ENCODE assay signal across 10 mouse cellular contexts in genomic region chr1:181009754-181010153, GRCm38 (mm10). TPM values are rescaled to one million over a fixed set of nuclear protein-coding genes. Genes with fewer than 3 reads are reported as not detected.
DNase-seq lines count a peak whose midpoint lies in the region; ATAC-seq lines count a peak whose summit lies in the region.
"Had no signal": no experiment of that assay in that cellular context is flagged by ENCODE, and none has a peak within 500 bp of the region (broad histone marks: within the 10 kb centered on the region; RNA-seq: fewer than 3 reads in every experiment).

No protein-coding gene starts in this region.

- peak; percentile 71 for DNase-seq in ovary, adult 18-20 months (ENCODE audit: low spot score)
- DNase-seq in ovary, postnatal 14 days (ENCODE audit: low spot score), result no peak
- DNase-seq in cerebellum, postnatal 10 days, result peak; percentile 61 to 67
- peak; percentile 60 for DNase-seq in lung, postnatal 14 days
- no peak for DNase-seq in right cerebral cortex, postnatal 36 days (ENCODE audit: low spot score in 2 of 2)
- DNase-seq in layer of hippocampus, adult 18-20 months (ENCODE audit: low spot score in 2 of 2), result no peak

- no peaks in the 10 kb centered on the region for H3K27me3 ChIP-seq in heart, embryonic 16.5 days (ENCODE audit: control insufficient read depth, insufficient read depth, low read length)
- H3K27me3 ChIP-seq in forebrain, embryonic 13.5 days, result no peaks in the 10 kb centered on the region
- H3K27me3 ChIP-seq: hindbrain, embryonic 15.5 days had no signal

- no peaks in the 10 kb centered on the region for H3K36me3 ChIP-seq in heart, embryonic 16.5 days (ENCODE audit: control insufficient read depth, insufficient read depth)
- H3K36me3 ChIP-seq in forebrain, embryonic 13.5 days (ENCODE audit: poor library complexity, severe bottlenecking), result no peaks in the 10 kb centered on the region
- H3K36me3 ChIP-seq: hindbrain, embryonic 15.5 days had no signal

- H3K4me3 ChIP-seq in heart, embryonic 16.5 days (ENCODE audit: low read length), result no peak overlapping the region
- H3K4me3 ChIP-seq in forebrain, embryonic 13.5 days, result no peak overlapping the region
- H3K4me3 ChIP-seq: hindbrain, embryonic 15.5 days had no signal

- peak; percentile 85 for ATAC-seq in heart, embryonic 16.5 days (replicated peaks; ENCODE audit: extremely low read depth, insufficient read depth, low FRiP score)
- ATAC-seq in forebrain, embryonic 13.5 days, result no peak

- WGBS in heart, embryonic 16.5 days, result 29% methylated on average over 3 of the region's 3 CpGs
- 81% methylated on average over 3 of the region's 3 CpGs for WGBS in forebrain, embryonic 13.5 days

- H3K4me1 ChIP-seq in heart, embryonic 16.5 days (ENCODE audit: control insufficient read depth, insufficient read depth, low read length), result peaks cover 7% of the 10 kb centered on the region
- H3K4me1 ChIP-seq in forebrain, embryonic 13.5 days, result no peaks in the 10 kb centered on the region
- H3K4me1 ChIP-seq: hindbrain, embryonic 15.5 days had no signal

- H3K9me3 ChIP-seq in heart, embryonic 16.5 days (replicated peaks; ENCODE audit: control insufficient read depth, low read length), result no peaks in the 10 kb centered on the region
- H3K9me3 ChIP-seq in forebrain, embryonic 13.5 days (replicated peaks), result no peaks in the 10 kb centered on the region
- H3K9me3 ChIP-seq: hindbrain, embryonic 15.5 days had no signal

- H3K9ac ChIP-seq in heart, embryonic 16.5 days (ENCODE audit: low read length), result no peak overlapping the region; the same call in 1 of the 2 replicates
- no peak overlapping the region for H3K9ac ChIP-seq in forebrain, embryonic 13.5 days
- H3K9ac ChIP-seq: hindbrain, embryonic 15.5 days had no signal

- peak overlapping the region; percentile 15 for H3K27ac ChIP-seq in heart, embryonic 16.5 days (ENCODE audit: low read length)
- no peak overlapping the region for H3K27ac ChIP-seq in forebrain, embryonic 13.5 days
- H3K27ac ChIP-seq: hindbrain, embryonic 15.5 days had no signal

- no peak overlapping the region for H3K4me2 ChIP-seq in heart, embryonic 16.5 days (ENCODE audit: low read depth, low read length)
- H3K4me2 ChIP-seq in forebrain, embryonic 13.5 days, result no peak overlapping the region
- H3K4me2 ChIP-seq: hindbrain, embryonic 15.5 days had no signal

RNA-seq across cellular contexts. Expression of gene Ephx1, which starts 10.9 kb away (rescaled TPM):
- polyA plus RNA-seq in heart, embryonic 16.5 days (2015; fragmentation: Nextera tagmentation; extraction: Ambion mirVana), result 10.3 and 11.3 TPM in 2 replicates
- 1.3 and 1.7 TPM in 2 replicates for polyA plus RNA-seq in forebrain, embryonic 13.5 days (2015; fragmentation: Nextera tagmentation; extraction: Ambion mirVana)
- total RNA-seq in layer of hippocampus, adult 18-20 months (2021), result 10 to 100 TPM; 32.2 to 33.3 TPM

RNA-seq across cellular contexts. Expression of gene 9130409I23Rik, which starts 41.3 kb away (rescaled TPM):
- polyA plus RNA-seq in heart, embryonic 16.5 days (2015; fragmentation: Nextera tagmentation; extraction: Ambion mirVana), result 0.12 TPM in 1 of 2 replicates, not detected in the other
- polyA plus RNA-seq in forebrain, embryonic 13.5 days (2015; fragmentation: Nextera tagmentation; extraction: Ambion mirVana), result 0.11 TPM in 1 of 2 replicates, not detected in the other
- total RNA-seq in layer of hippocampus, adult 18-20 months (2021), result not detected
- total RNA-seq: neutrophil, adult 5-6 weeks had no signal
- polyA plus RNA-seq: hindbrain, embryonic 15.5 days had no signal

Comparison
In these comparisons a context has a peak if more than half of its experiments do, and no peak if none do; other contexts are left out.
1. DNase-seq: peak in ovary, adult 18-20 months (single experiment), cerebellum, postnatal 10 days (2 of 2) and lung, postnatal 14 days (single experiment); none in ovary, postnatal 14 days (single experiment), right cerebral cortex, postnatal 36 days (0 of 2) and layer of hippocampus, adult 18-20 months (0 of 2).